Mouse (Mus musculus) C2C12 (cell line): ENCODE measurements around the gene Tlcd2. TPM values are rescaled to one million over a fixed set of nuclear protein-coding genes. Genes with fewer than 3 reads are reported as not detected.

Experiments used
- H3K27me3 ChIP-seq: one replicate; pipeline ENCODE4 v1.6.1; 2011; ENCODE audit not compliant: control insufficient read depth, insufficient read depth, insufficient read length
- H3K36me3 ChIP-seq: one replicate; pipeline ENCODE4 v1.6.1; 2011; ENCODE audit not compliant: control insufficient read depth, insufficient read depth
- H3K4me3 ChIP-seq: one replicate; pipeline ENCODE4 v1.5.1; 2011; ENCODE audit warnings: mild to moderate bottlenecking, control low read depth; ENCODE audit not compliant: poor library complexity, insufficient read depth, severe bottlenecking
- H3K79me2 ChIP-seq: one replicate; pipeline ENCODE4 v1.6.1; 2011; ENCODE audit not compliant: control insufficient read depth, insufficient read depth
- H3K79me3 ChIP-seq: one replicate; pipeline ENCODE4 v1.6.1; 2011; ENCODE audit warnings: low read depth, control low read depth
- H3ac ChIP-seq: one replicate; pipeline ENCODE3; 2011; ENCODE audit warnings: low read depth; ENCODE audit not compliant: control insufficient read depth, insufficient read length
- CEBPB ChIP-seq: IDR thresholded peaks from one replicate; pipeline ENCODE4 v1.6.1; 2011; ENCODE audit warnings: low read depth, mild to moderate bottlenecking, control low read depth, moderate library complexity
- CTCF ChIP-seq: IDR thresholded peaks from one replicate; pipeline ENCODE4 v1.5.1; 2011; ENCODE audit not compliant: control insufficient read depth, insufficient read depth, insufficient read length
- FOSL1 ChIP-seq: IDR thresholded peaks from one replicate; pipeline ENCODE4 v1.8.0; 2011; ENCODE audit warnings: mild to moderate bottlenecking, low read length; ENCODE audit not compliant: poor library complexity, insufficient read depth, severe bottlenecking
- MAX ChIP-seq: IDR thresholded peaks from one replicate; pipeline ENCODE4 v1.6.1; 2011; ENCODE audit warnings: mild to moderate bottlenecking, control low read depth
- MYOD1 ChIP-seq: IDR thresholded peaks from one replicate; pipeline ENCODE4 v1.6.1; 2011; ENCODE audit warnings: low read depth; ENCODE audit not compliant: control insufficient read depth, insufficient read length
- MYOG ChIP-seq: IDR thresholded peaks from one replicate; pipeline ENCODE4 v1.6.1; 2011; ENCODE audit not compliant: control insufficient read depth, insufficient read length; ENCODE audit errors: extremely low read depth
- USF1 ChIP-seq: IDR thresholded peaks from one replicate; pipeline ENCODE4 v1.6.1; 2011; ENCODE audit warnings: low read depth, mild to moderate bottlenecking, control low read depth, moderate library complexity
- microRNA-seq: library from miRNA; unstranded; fragments of <30 nt; microRNA quantifications from one replicate; pipeline ENCODE4, GENCODE M21; 2019; ENCODE audit warnings: borderline microRNAs expressed
- polyA plus RNA-seq: library from polyadenylated mRNA; unstranded; fragments of >200 nt; fragmentation: generic; extraction: Trizol; gene quantifications from one replicate; pipeline ENCODE4 v1.2.1, GENCODE M21; 2012; ENCODE audit warnings: missing spikeins

The Tlcd2 gene
- polyA plus RNA-seq, 1 experiment: 1.5 TPM

- no peaks in the 10 kb centered on the region for H3K79me2 ChIP-seq
- peaks cover 25% of the 10 kb centered on the region for H3K36me3 ChIP-seq
- no peaks in the 10 kb centered on the region for H3K27me3 ChIP-seq
- no peaks in the 10 kb centered on the region for H3K79me3 ChIP-seq
- no peak within 1 kb of the TSS for H3ac ChIP-seq
- TF ChIP-seq CEBPB: no peak
- TF ChIP-seq FOSL1: no peak
- TF ChIP-seq CTCF: no peak
- TF ChIP-seq MYOD1: no peak
- TF ChIP-seq USF1: no peak
- TF ChIP-seq MAX: no peak
- no peak for TF ChIP-seq MYOG
- no peak within 1 kb of the TSS for H3K4me3 ChIP-seq
Measured at GRCm38 (mm10) chr11:75513336-75513735, 51.8 kb downstream of the Tlcd2 start, which contains the start of gene Scarf1. Scarf1 (plus strand) TSS chr11:75513540.

GRCm38 (mm10) chr11:75515186-75515585, 53.7 kb downstream of the Tlcd2 start:
- TF ChIP-seq CEBPB: no peak
- TF ChIP-seq MYOD1: no peak
- TF ChIP-seq MYOG: no peak
- no peak for TF ChIP-seq MAX
- TF ChIP-seq CTCF: no peak
- TF ChIP-seq USF1: no peak
- TF ChIP-seq FOSL1: no peak
- Histone ChIP-seq H3ac (no peak overlapping the region), H3K79me3 (no peaks in the 10 kb centered on the region), H3K4me3 (no peak overlapping the region), H3K27me3 (no peaks in the 10 kb centered on the region), H3K79me2 (no peaks in the 10 kb centered on the region), H3K36me3 (peaks cover 10% of the 10 kb centered on the region)

- no peaks in the 10 kb centered on the region for H3K79me3 ChIP-seq
Measured at GRCm38 (mm10) chr11:75519834-75520633, 58.5 kb downstream of the Tlcd2 start.

More at GRCm38 (mm10) chr11:75519834-75520633, 58.5 kb downstream of the Tlcd2 start:
- no peaks in the 10 kb centered on the region for H3K36me3 ChIP-seq
- TF ChIP-seq USF1 (no peak), CEBPB (no peak), MYOD1 (no peak), CTCF (no peak), MAX (no peak), FOSL1 (no peak), MYOG (no peak)
- no peak overlapping the region for H3K4me3 ChIP-seq
- no peak overlapping the region for H3ac ChIP-seq
- H3K27me3 ChIP-seq: no peaks in the 10 kb centered on the region
- H3K79me2 ChIP-seq: no peaks in the 10 kb centered on the region

Small RNA genes lying within 50 kb of the gene (microRNA-seq; reads per million reads assigned to microRNA genes)
- gene Mir22: 66,718 reads per million, percentile 99 among the genes with 10 or more reads in this experiment

Other genes starting within 250 kb of the Tlcd2 start
- gene Rpa1, start 113.4 kb upstream of the Tlcd2 start, polyA plus RNA-seq: 164 TPM
- 14.7 TPM for gene Smyd4, start 113.3 kb upstream of the Tlcd2 start, polyA plus RNA-seq
- gene Serpinf1, start 39.0 kb upstream of the Tlcd2 start, polyA plus RNA-seq: 1,152 TPM
- gene Serpinf2, start 22.1 kb upstream of the Tlcd2 start, polyA plus RNA-seq: 0.07 TPM
- gene Wdr81, start 7.0 kb upstream of the Tlcd2 start, polyA plus RNA-seq: 21.6 TPM
- 104 TPM for gene Prpf8, start 25.1 kb downstream of the Tlcd2 start, polyA plus RNA-seq
- 3.2 TPM for gene Rilp, start 48.4 kb downstream of the Tlcd2 start, polyA plus RNA-seq
- gene Scarf1, start 51.8 kb downstream of the Tlcd2 start, polyA plus RNA-seq: 0.11 TPM
- 2.2 TPM for gene Slc43a2, start 70.0 kb downstream of the Tlcd2 start, polyA plus RNA-seq
- gene Pitpna, start 126.4 kb downstream of the Tlcd2 start, polyA plus RNA-seq: 118 TPM
- gene Inpp5k, start 169.3 kb downstream of the Tlcd2 start, polyA plus RNA-seq: 8.9 TPM
- 166 TPM for gene Myo1c, start 188.8 kb downstream of the Tlcd2 start, polyA plus RNA-seq
- 39.3 TPM for gene Crk, start 217.5 kb downstream of the Tlcd2 start, polyA plus RNA-seq